ENCODE assay signal across 8 mouse cellular contexts in genomic region chr14:32827994-32828650, GRCm38 (mm10). TPM values are rescaled to one million over a fixed set of nuclear protein-coding genes. Genes with fewer than 3 reads are reported as not detected.
DNase-seq lines count a peak whose midpoint lies in the region; ATAC-seq lines count a peak whose summit lies in the region.
"Had no signal": no experiment of that assay in that cellular context is flagged by ENCODE, and none has a peak within 500 bp of the region (broad histone marks: within the 10 kb centered on the region; RNA-seq: fewer than 3 reads in every experiment).

No protein-coding gene starts in this region.

- H3K9me3 ChIP-seq in heart, embryonic 15.5 days (replicated peaks), result no peaks in the 10 kb centered on the region
- H3K9me3 ChIP-seq in stomach, embryonic 16.5 days (replicated peaks; ENCODE audit: control insufficient read depth, low read length), result no peaks in the 10 kb centered on the region

- peaks cover 23% of the 10 kb centered on the region for H3K4me1 ChIP-seq in heart, embryonic 15.5 days (replicated peaks)
- H3K4me1 ChIP-seq in stomach, embryonic 16.5 days (ENCODE audit: control insufficient read depth, insufficient read depth, low read length), result peaks cover 17% of the 10 kb centered on the region

- intact Hi-C loops in left cerebral cortex, postnatal 36 days (cut with DNase I), result no loop called here

- no peak for ATAC-seq in heart, embryonic 15.5 days (replicated peaks; ENCODE audit: insufficient number of reproducible peaks, insufficient read depth, low FRiP score, low read depth)
- peak; percentile 54; the same call in 1 of the 2 replicates for ATAC-seq in stomach, embryonic 16.5 days (ENCODE audit: insufficient read depth, low FRiP score)
- no peak for ATAC-seq in megakaryocyte, adult 5-6 weeks (ENCODE audit: poor library complexity, severe bottlenecking)

- peak overlapping the region; percentile 63 for H3K27ac ChIP-seq in heart, embryonic 15.5 days
- H3K27ac ChIP-seq in stomach, embryonic 16.5 days (ENCODE audit: low read length), result peak overlapping the region; percentile 84

- H3K4me3 ChIP-seq in heart, embryonic 15.5 days, result no peak overlapping the region
- no peak overlapping the region for H3K4me3 ChIP-seq in stomach, embryonic 16.5 days (replicated peaks; ENCODE audit: low read length)

- H3K27me3 ChIP-seq in heart, embryonic 15.5 days, result no peaks in the 10 kb centered on the region
- no peaks in the 10 kb centered on the region for H3K27me3 ChIP-seq in stomach, embryonic 16.5 days (ENCODE audit: control insufficient read depth, insufficient read depth, low read length)

- H3K36me3 ChIP-seq in heart, embryonic 15.5 days, result no peaks in the 10 kb centered on the region
- H3K36me3 ChIP-seq in stomach, embryonic 16.5 days (ENCODE audit: control insufficient read depth, insufficient read depth, low read length), result no peaks in the 10 kb centered on the region

- H3K4me2 ChIP-seq in heart, embryonic 15.5 days, result no peak overlapping the region
- no peak overlapping the region for H3K4me2 ChIP-seq in stomach, embryonic 16.5 days (ENCODE audit: low read depth, low read length)

- 52% methylated on average over 6 of the region's 6 CpGs for WGBS in heart, embryonic 15.5 days
- WGBS in stomach, embryonic 16.5 days, result 38% methylated on average over 6 of the region's 6 CpGs

- no peak overlapping the region for H3K9ac ChIP-seq in heart, embryonic 15.5 days
- no peak overlapping the region for H3K9ac ChIP-seq in stomach, embryonic 16.5 days (ENCODE audit: low read length)

- peak; percentile 11 for DNase-seq in right cerebral cortex, adult 18-20 months
- DNase-seq in right cerebral cortex, postnatal 4 days, result no peak
- DNase-seq in left cerebral cortex, postnatal 36 days (ENCODE audit: low spot score in 2 of 2), result peak; percentile 32 to 35
- no peak for DNase-seq in adrenal gland, adult 18-20 months (ENCODE audit: low spot score in 2 of 2)

RNA-seq across cellular contexts. Expression of gene Fam170b, which starts 5.6 kb away (rescaled TPM):
- 0.11 and 0.13 TPM in 2 replicates for polyA plus RNA-seq in heart, embryonic 15.5 days (2015; fragmentation: Nextera tagmentation; extraction: Ambion mirVana)
- not detected for total RNA-seq in left cerebral cortex, postnatal 36 days (2021)
- 0.05 TPM in 1 of 2 replicates, not detected in the other for polyA plus RNA-seq in stomach, embryonic 16.5 days (2015; fragmentation: Nextera tagmentation; extraction: Ambion mirVana)
- total RNA-seq in adrenal gland, adult 18-20 months (2021), result under 1 TPM in 1 of 2 experiments, not detected in 1; 0.29 TPM
- total RNA-seq in megakaryocyte, adult 5-6 weeks (2015), result not detected in 2 replicates
- total RNA-seq in megakaryocyte, adult 5-6 weeks (2017), result not detected in 2 replicates
- total RNA-seq: hematopoietic stem cell, adult 5-6 weeks had no signal

RNA-seq across cellular contexts. Expression of gene Vstm4, which starts 28.4 kb away (rescaled TPM):
- 20.3 and 25.4 TPM in 2 replicates for polyA plus RNA-seq in heart, embryonic 15.5 days (2015; fragmentation: Nextera tagmentation; extraction: Ambion mirVana)
- total RNA-seq in left cerebral cortex, postnatal 36 days (2021), result 1 to 10 TPM; 3.1 to 4.5 TPM
- polyA plus RNA-seq in stomach, embryonic 16.5 days (2015; fragmentation: Nextera tagmentation; extraction: Ambion mirVana), result 38.5 and 38.6 TPM in 2 replicates
- total RNA-seq in adrenal gland, adult 18-20 months (2021), result 10 to 100 TPM in 1 of 2 experiments, 1 to 10 TPM in 1; 9.7 to 12.9 TPM
- total RNA-seq in megakaryocyte, adult 5-6 weeks (2015), result not detected in 2 replicates
- total RNA-seq in megakaryocyte, adult 5-6 weeks (2017), result not detected in 2 replicates

RNA-seq across cellular contexts. Expression of gene Tmem273, which starts 42.4 kb away (rescaled TPM):
- 0.73 and 1.1 TPM in 2 replicates for polyA plus RNA-seq in heart, embryonic 15.5 days (2015; fragmentation: Nextera tagmentation; extraction: Ambion mirVana)
- under 1 TPM; 0.61 to 0.76 TPM for total RNA-seq in left cerebral cortex, postnatal 36 days (2021)
- polyA plus RNA-seq in stomach, embryonic 16.5 days (2015; fragmentation: Nextera tagmentation; extraction: Ambion mirVana), result 1.5 and 1.6 TPM in 2 replicates
- 1 to 10 TPM; 2.2 to 2.3 TPM for total RNA-seq in adrenal gland, adult 18-20 months (2021)
- total RNA-seq in megakaryocyte, adult 5-6 weeks (2015), result 12.3 and 15.3 TPM in 2 replicates
- total RNA-seq in megakaryocyte, adult 5-6 weeks (2017), result 7.8 and 10.1 TPM in 2 replicates

Comparison
In these comparisons a context has a peak if more than half of its experiments do, and no peak if none do; other contexts are left out.
1. DNase-seq: peak in right cerebral cortex, adult 18-20 months (single experiment) and left cerebral cortex, postnatal 36 days (2 of 2); none in right cerebral cortex, postnatal 4 days (single experiment) and adrenal gland, adult 18-20 months (0 of 2).
2. RNA of gene Vstm4, which starts 28.4 kb away (total RNA-seq): 9.7 to 12.9 TPM in adrenal gland, adult 18-20 months and 3.1 to 4.5 TPM in left cerebral cortex, postnatal 36 days; not detected in megakaryocyte, adult 5-6 weeks; every median in the first group is over 4 times any median in the second.